Mouse (Mus musculus): ENCODE data around the gene Dync1li1. TPM values are rescaled to one million over a fixed set of nuclear protein-coding genes. Genes with fewer than 3 reads are reported as not detected.

Dync1li1 gene
- polyA plus RNA-seq, 1 experiment from 2014 or later: 39.3 TPM

DNA sequence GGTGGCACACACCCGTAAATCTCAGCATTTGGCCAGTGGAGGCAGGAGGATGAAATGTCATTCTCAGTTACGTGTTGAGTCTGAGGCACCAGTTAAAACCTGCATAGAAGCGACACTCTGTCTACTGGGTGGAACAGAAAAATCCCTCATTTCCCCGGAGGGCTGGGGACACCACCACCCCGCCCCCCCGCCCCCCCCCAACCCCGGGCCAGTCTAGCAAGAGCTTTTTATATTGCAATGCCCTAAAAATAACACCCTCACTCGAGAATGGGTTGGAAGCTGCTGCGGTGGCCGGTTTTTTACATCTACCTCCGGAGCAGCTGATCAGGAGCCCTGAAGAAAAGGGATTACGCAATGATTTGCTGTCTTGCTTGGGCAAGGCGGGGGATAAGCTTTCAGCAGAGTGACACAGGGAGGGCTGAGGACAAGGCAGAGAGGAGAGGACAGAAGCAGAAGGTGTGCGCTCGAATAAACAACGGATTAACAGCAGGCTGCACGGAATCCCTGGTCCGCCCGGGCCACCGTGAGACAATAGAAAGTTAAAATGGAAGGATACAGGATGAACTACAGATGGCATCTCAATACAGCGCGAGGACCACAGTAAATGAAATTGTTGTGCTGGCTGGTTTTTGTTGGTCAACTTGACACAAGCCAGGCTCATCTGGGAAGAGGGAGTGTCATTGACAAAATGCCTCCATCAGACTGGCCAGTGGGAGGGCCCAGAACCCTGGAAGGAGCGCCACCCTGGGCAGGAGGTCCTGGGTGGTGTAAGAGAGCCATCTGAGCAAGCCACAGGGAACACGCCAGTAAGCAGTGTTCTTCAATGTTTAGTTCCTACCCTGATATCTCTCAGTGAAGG lies 15.7 kb upstream of the Dync1li1 start:
- no peak for TF ChIP-seq CTCF (IDR thresholded peaks at IDR 0.05; ENCODE audit: low read depth)
- H3K4me3 ChIP-seq (ENCODE audit: low read depth, low read length): peak overlapping the region; percentile 29
- WGBS: 7% methylated on average over 24 of the region's 24 CpGs
- peak overlapping the region; percentile 64 for H3K4me2 ChIP-seq (replicated peaks; ENCODE audit: low read depth)
- H3K27ac ChIP-seq (ENCODE audit: low read depth, low read length): no peak overlapping the region
- ATAC-seq: no peak
- H3K4me1 ChIP-seq (replicated peaks; ENCODE audit: control insufficient read depth, insufficient read depth, low read length): 0 out of 2 replicates have a peak, but pooled peaks cover 5% of the 10 kb centered on the region
- 0 out of 2 replicates have a peak overlapping the region, but pooled peaks have one; percentile 28 for H3K9ac ChIP-seq (ENCODE audit: low read depth, low read length)
- H3K27me3 ChIP-seq (replicated peaks; ENCODE audit: control insufficient read depth, insufficient read depth, low read length): no peaks in the 10 kb centered on the region
- no peaks in the 10 kb centered on the region for H3K36me3 ChIP-seq (ENCODE audit: control insufficient read depth, insufficient read depth)
- H3K9me3 ChIP-seq (ENCODE audit: control insufficient read depth): no peaks in the 10 kb centered on the region

DNA sequence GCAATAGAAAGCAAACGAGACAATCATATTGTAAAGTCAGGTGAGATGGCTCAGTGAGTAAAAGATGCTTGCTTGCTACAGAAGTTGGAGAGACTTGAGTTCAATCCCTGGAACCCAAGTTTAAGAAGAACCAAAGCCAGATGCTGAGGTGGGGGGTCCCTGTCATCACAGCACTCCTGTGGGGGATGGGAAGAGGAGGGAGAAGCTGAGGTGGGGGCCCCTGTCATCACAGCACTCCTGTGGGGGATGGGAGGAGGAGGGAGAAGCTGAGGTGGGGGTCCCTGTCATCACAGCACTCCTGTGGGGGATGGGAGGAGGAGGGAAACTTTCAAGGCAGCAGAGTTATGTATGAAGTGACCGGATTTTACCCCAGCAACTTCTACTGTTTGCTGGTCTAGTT lies 15.0 kb upstream of the Dync1li1 start:
- 55% methylated on average over 2 of the region's 2 CpGs for WGBS
- Histone ChIP-seq H3K9ac (ENCODE audit: low read depth, low read length) (no peak overlapping the region), H3K36me3 (ENCODE audit: control insufficient read depth, insufficient read depth) (no peaks in the 10 kb centered on the region), H3K27me3 (replicated peaks; ENCODE audit: control insufficient read depth, insufficient read depth, low read length) (no peaks in the 10 kb centered on the region), H3K4me1 (replicated peaks; ENCODE audit: control insufficient read depth, insufficient read depth, low read length) (0 out of 2 replicates have a peak, but pooled peaks cover 5% of the 10 kb centered on the region), H3K4me3 (ENCODE audit: low read depth, low read length) (no peak overlapping the region), H3K27ac (ENCODE audit: low read depth, low read length) (no peak overlapping the region), H3K4me2 (replicated peaks; ENCODE audit: low read depth) (peak overlapping the region; percentile 64), H3K9me3 (ENCODE audit: control insufficient read depth) (no peaks in the 10 kb centered on the region)
- no peak for TF ChIP-seq CTCF (IDR thresholded peaks at IDR 0.05; ENCODE audit: low read depth)
- ATAC-seq: no peak

DNA sequence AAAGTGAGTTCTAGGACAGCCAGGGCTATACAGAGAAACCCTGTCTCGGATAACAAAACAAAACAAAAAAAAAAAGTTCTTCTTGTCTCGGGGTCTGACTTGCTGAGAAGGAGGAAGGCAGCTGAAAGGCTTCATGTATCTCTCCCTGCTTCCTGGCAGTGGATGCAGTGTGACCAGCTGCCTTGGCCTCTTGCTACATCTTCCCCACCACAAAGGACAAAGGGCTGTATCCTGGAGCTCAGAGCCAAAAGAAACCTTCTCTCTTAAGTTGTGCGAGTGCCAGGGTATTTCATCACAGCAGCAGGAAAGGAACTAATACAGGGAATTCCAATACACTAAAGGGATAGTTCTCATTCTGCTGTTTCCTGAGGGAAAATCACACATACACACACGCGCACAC lies 10.0 kb upstream of the Dync1li1 start:
- Histone ChIP-seq H3K36me3 (ENCODE audit: control insufficient read depth, insufficient read depth) (no peaks in the 10 kb centered on the region), H3K9me3 (ENCODE audit: control insufficient read depth) (no peaks in the 10 kb centered on the region), H3K9ac (ENCODE audit: low read depth, low read length) (no peak overlapping the region), H3K4me3 (ENCODE audit: low read depth, low read length) (no peak overlapping the region), H3K4me2 (replicated peaks; ENCODE audit: low read depth) (no peak overlapping the region), H3K27me3 (replicated peaks; ENCODE audit: control insufficient read depth, insufficient read depth, low read length) (no peaks in the 10 kb centered on the region), H3K27ac (ENCODE audit: low read depth, low read length) (no peak overlapping the region), H3K4me1 (replicated peaks; ENCODE audit: control insufficient read depth, insufficient read depth, low read length) (no peaks in the 10 kb centered on the region)
- WGBS: 78% methylated on average over 5 of the region's 5 CpGs
- no peak for TF ChIP-seq CTCF (IDR thresholded peaks at IDR 0.05; ENCODE audit: low read depth)
- ATAC-seq: no peak

DNA sequence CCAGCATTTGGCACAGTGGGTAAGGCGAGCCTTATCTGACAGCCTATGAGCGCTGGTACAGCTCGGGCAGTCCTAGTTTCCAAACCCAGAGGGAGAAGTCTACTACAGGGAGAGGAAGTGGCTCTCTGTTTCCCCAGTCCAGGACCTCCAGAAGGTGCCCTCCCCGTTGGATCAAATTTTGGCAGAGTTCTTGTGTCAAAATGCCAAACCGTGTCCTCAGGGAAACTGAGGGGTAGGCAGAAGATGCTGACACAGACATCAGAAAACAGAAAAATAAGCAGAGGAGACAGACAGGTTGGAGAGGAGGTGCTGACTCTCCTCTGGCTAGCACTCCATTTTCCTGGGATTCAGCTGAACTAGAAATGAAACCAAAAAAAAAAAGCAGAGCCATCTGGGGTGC lies 8.6 kb upstream of the Dync1li1 start:
- H3K4me2 ChIP-seq (replicated peaks; ENCODE audit: low read depth): no peak overlapping the region
- no peak overlapping the region for H3K27ac ChIP-seq (ENCODE audit: low read depth, low read length)

DNA sequence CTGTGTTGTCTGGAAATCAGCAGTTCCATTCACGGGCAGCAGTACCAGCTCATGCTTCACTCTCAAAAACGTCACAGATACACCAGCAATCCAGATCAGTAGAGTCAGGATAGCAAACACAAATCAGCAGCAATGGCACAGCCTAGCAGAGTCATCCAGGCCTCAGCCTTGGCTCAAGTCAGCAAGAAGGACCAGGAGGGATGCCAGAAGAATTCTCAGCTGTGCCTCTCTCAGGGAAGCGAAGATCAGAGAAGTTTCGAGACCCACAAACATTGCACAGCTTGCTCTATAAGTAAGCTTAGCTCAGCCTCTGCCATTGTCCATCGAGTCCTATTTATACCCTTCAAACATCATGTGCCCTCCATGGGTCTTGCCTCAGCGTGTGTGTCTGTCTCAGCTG lies 8.1 kb upstream of the Dync1li1 start:
- H3K27me3 ChIP-seq (replicated peaks; ENCODE audit: control insufficient read depth, insufficient read depth, low read length): no peaks in the 10 kb centered on the region
- no peak overlapping the region for H3K4me3 ChIP-seq (ENCODE audit: low read depth, low read length)
- H3K27ac ChIP-seq (ENCODE audit: low read depth, low read length): no peak overlapping the region
- ATAC-seq: no peak
- H3K4me1 ChIP-seq (replicated peaks; ENCODE audit: control insufficient read depth, insufficient read depth, low read length): no peaks in the 10 kb centered on the region
- H3K4me2 ChIP-seq (replicated peaks; ENCODE audit: low read depth): no peak overlapping the region
- no peak for TF ChIP-seq CTCF (IDR thresholded peaks at IDR 0.05; ENCODE audit: low read depth)
- no peak overlapping the region for H3K9ac ChIP-seq (ENCODE audit: low read depth, low read length)
- 80% methylated on average over 6 of the region's 6 CpGs for WGBS
- no peaks in the 10 kb centered on the region for H3K9me3 ChIP-seq (ENCODE audit: control insufficient read depth)
- H3K36me3 ChIP-seq (ENCODE audit: control insufficient read depth, insufficient read depth): no peaks in the 10 kb centered on the region

More for the DNA sequence above, 8.6 kb upstream of the Dync1li1 start:
- Histone ChIP-seq H3K9me3 (ENCODE audit: control insufficient read depth) (no peaks in the 10 kb centered on the region), H3K9ac (ENCODE audit: low read depth, low read length) (no peak overlapping the region), H3K36me3 (ENCODE audit: control insufficient read depth, insufficient read depth) (no peaks in the 10 kb centered on the region), H3K4me3 (ENCODE audit: low read depth, low read length) (no peak overlapping the region), H3K27me3 (replicated peaks; ENCODE audit: control insufficient read depth, insufficient read depth, low read length) (no peaks in the 10 kb centered on the region), H3K4me1 (replicated peaks; ENCODE audit: control insufficient read depth, insufficient read depth, low read length) (no peaks in the 10 kb centered on the region)
- no peak for ATAC-seq
- 83% methylated on average over 5 of the region's 5 CpGs for WGBS
- TF ChIP-seq CTCF (IDR thresholded peaks at IDR 0.05; ENCODE audit: low read depth): no peak

DNA sequence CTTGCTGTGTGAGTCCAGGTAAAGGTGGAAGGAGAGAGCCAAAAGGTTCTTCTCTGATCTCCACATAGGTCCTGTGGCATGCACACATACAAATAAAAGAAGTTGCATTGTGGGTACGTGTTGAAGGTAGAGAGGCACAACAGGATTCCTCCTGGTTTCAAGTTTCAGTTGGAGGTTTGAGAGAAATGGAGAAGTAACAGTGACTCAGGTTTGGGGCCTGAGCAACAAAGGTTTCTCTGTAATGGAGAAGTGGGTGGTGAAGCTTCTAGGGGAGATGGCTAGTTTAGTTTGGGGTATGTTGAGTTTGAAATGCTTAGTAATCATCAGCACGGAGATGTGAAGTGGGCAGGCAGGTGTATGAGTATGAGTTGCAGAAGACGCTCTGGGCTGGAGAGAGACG lies 6.4 kb upstream of the Dync1li1 start:
- no peaks in the 10 kb centered on the region for H3K36me3 ChIP-seq (ENCODE audit: control insufficient read depth, insufficient read depth)
- H3K27me3 ChIP-seq (replicated peaks; ENCODE audit: control insufficient read depth, insufficient read depth, low read length): no peaks in the 10 kb centered on the region
- H3K4me2 ChIP-seq (replicated peaks; ENCODE audit: low read depth): no peak overlapping the region
- no peak overlapping the region for H3K27ac ChIP-seq (ENCODE audit: low read depth, low read length)
- no peak for ATAC-seq
- no peaks in the 10 kb centered on the region for H3K9me3 ChIP-seq (ENCODE audit: control insufficient read depth)
- no peak for TF ChIP-seq CTCF (IDR thresholded peaks at IDR 0.05; ENCODE audit: low read depth)
- no peak overlapping the region for H3K9ac ChIP-seq (ENCODE audit: low read depth, low read length)
- 0 out of 2 replicates have a peak, but pooled peaks cover 3% of the 10 kb centered on the region for H3K4me1 ChIP-seq (replicated peaks; ENCODE audit: control insufficient read depth, insufficient read depth, low read length)
- WGBS: 84% methylated on average over 4 of the region's 4 CpGs
- no peak overlapping the region for H3K4me3 ChIP-seq (ENCODE audit: low read depth, low read length)
